Mouse (Mus musculus) granulocyte monocyte progenitor cell, adult 5-6 weeks (primary cell): ENCODE measurements at regions not wholly inside any gene's neighbourhood (a gene's known extent, or its start where the extent isn't known, plus 50 kb on each side); places are given as distances from the start of the nearest gene placed in this dataset.

ENCODE experiments used
- ATAC-seq: replicated peaks from 2 replicates; pipeline ENCODE4 v1.8.0; 2016; ENCODE audit warnings: mild to moderate bottlenecking, moderate TSS enrichment, inconsistent platforms; ENCODE audit not compliant: poor library complexity, severe bottlenecking

DNA sequence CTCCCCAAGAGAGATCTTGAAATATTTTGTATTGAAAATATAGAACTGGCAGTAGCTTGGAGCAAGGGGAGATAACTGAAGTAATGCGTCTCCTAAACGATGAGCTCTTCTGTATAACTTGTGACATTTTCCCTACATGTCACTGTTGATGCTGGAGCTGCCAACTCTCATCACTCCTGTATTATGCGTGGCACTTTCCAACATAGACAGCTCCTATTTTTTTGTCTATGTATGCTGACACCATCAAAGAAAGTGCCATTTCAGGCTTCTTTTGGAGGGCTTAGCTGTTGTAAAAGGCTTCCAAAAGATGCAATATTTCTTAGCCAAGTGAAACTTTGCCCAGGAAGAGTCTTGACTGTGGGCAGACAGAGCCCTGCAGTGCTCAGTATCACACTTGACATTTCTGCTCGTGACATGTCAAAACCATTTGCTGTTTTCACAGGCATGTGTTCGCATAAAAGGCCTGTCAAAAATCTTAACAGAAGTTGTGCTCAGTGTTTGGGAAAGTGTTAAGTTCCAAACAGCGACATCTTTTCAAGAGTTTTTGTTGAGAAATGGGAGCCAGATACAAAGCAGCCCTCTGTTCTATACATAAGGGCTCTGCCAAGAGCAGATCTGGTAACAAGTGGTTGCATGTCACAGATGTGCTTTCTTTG is 53.6 kb upstream of the Otol1 start:
- ATAC-seq: no peak

GRCm38 (mm10) chr3:69922792-69923418 is 63.2 kb upstream of the Sptssb start:
- peak; percentile 99 for ATAC-seq

DNA sequence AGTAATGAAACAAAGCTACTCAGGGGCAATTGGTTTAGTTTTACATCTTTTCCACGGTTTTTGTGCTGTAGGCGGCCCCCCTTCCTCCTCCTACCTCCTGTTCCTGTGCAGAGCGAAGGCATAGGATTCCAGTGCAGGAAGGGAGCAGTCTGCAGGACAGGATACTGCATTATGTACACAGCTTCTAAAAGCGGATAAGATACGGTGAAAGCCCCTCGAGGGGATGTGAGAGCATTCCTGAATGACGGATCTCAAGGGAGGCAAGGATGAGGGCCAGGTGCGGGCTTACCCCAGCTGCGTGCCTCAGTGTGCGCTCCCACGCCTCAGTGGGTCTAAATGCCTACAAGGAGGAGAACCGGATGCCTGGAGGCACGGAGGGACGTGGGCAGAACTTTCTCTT is 53.1 kb upstream of the Sptssb start:
- ATAC-seq: no peak

DNA sequence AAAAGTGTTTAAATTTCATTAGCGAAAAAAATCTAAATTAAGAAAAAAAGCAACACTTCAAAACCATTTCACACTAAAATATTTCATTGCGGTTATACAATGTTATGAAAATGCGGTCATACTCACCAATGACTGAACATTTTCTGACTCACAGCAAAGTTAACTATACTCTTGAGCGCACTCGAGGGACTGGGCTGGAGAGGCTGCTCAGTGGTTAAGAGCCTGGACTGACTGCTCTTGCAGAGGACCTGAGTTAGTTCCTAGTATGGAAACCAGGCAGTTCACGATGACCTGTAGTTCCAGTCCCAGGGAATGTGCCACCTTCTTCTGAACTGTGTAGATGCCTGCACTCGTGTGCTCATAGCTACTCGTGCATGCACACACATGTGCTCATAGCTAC is 50.3 kb upstream of the Sptssb start:
- ATAC-seq: no peak
